Mouse (Mus musculus): Measurements from ENCODE around the gene Wdr70.

- TF ChIP-seq CTCF (IDR thresholded peaks at IDR 0.05; ENCODE audit: control insufficient read depth, insufficient read depth, low read length): no peak
- no peak for TF ChIP-seq POLR2A (IDR thresholded peaks at IDR 0.05; ENCODE audit: borderline replicate concordance, control insufficient read depth, low read depth, low read length)
Observed at GRCm38 (mm10) chr15:7998095-7998494, 100.9 kb downstream of the Wdr70 start.

Measured in bone marrow, adult 2 months (tissue).